Mouse (Mus musculus) heart, embryonic 10.5 days (tissue): ENCODE measurements at regions not wholly inside any gene's neighbourhood (a gene's known extent, or its start where the extent isn't known, plus 50 kb on each side); places are given as distances from the start of the nearest gene placed in this dataset.

Source experiments
- DNase-seq: peaks from one replicate; pipeline ENCODE4 v3.0.0-alpha.2; 2017; ENCODE audit warnings: low spot score
- H3K27ac ChIP-seq: fragments of 300-500 bp; sonication (generic); 2 replicates; pipeline ENCODE4 v1.5.1; 2016; ENCODE audit warnings: mild to moderate bottlenecking
- H3K27me3 ChIP-seq: fragments of 300-500 bp; sonication (generic); 2 replicates; pipeline ENCODE4 v1.6.1; 2016; ENCODE audit warnings: mild to moderate bottlenecking; ENCODE audit not compliant: poor library complexity, insufficient read depth, severe bottlenecking
- H3K36me3 ChIP-seq: fragments of 300-500 bp; sonication (generic); 2 replicates; pipeline ENCODE4 v1.6.1; 2016; ENCODE audit warnings: mild to moderate bottlenecking, moderate library complexity
- H3K4me1 ChIP-seq: fragments of 300-500 bp; sonication (generic); 2 replicates; pipeline ENCODE4 v1.6.1; 2016; ENCODE audit warnings: mild to moderate bottlenecking
- H3K4me3 ChIP-seq: fragments of 300-500 bp; sonication (generic); 2 replicates; pipeline ENCODE4 v1.5.1; 2016; ENCODE audit warnings: mild to moderate bottlenecking, moderate library complexity
- H3K9me3 ChIP-seq: fragments of 300-500 bp; sonication (generic); 2 replicates; pipeline ENCODE4 v1.6.1; 2016; ENCODE audit warnings: mild to moderate bottlenecking, moderate library complexity
- WGBS: fragments of 180-500 bp; shearing (Covaris S2); methylation state at CpG from one replicate; pipeline ENCODE4 v1.1.7; 2016; 5-methylcytosine and 5-hydroxymethylcytosine counted together

DNA sequence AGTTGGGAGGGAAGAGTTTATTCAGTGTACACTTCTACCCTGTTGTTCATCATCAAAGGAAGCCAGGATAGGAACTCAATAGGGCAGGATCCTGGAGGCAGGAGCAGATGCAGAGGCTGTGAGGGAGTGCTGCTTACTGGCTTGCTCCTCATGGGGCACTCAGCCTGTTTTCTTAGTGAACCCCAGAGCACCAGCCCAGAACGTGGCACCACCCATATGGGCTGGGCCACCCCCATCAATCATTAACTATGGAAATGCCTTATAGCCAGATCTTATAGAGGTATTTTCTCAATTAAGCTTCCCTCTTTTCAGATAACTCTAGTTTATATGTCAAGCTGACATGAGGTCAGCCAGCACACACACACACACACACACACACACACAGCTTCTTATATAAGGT, 103.6 kb upstream of the Aldh1b1 start:
- Histone ChIP-seq H3K27ac (no peak overlapping the region), H3K9me3 (no peaks in the 10 kb centered on the region), H3K4me1 (peaks cover under 1% of the 10 kb centered on the region; the same call in 1 of the 2 replicates), H3K27me3 (0 out of 2 replicates have a peak, but pooled peaks cover 3% of the 10 kb centered on the region), H3K4me3 (no peak overlapping the region), H3K36me3 (no peaks in the 10 kb centered on the region)
- 48% methylated on average over 1 of the region's 1 CpGs for WGBS
- no peak for DNase-seq

- 0 out of 2 replicates have a peak, but pooled peaks cover 7% of the 10 kb centered on the region for H3K27me3 ChIP-seq
- no peaks in the 10 kb centered on the region for H3K9me3 ChIP-seq
- no peak for DNase-seq
- no peak overlapping the region for H3K4me3 ChIP-seq
- 61% methylated on average over 12 of the region's 12 CpGs for WGBS
- no peak overlapping the region for H3K27ac ChIP-seq
- no peaks in the 10 kb centered on the region for H3K36me3 ChIP-seq
- H3K4me1 ChIP-seq, result peaks cover 9% of the 10 kb centered on the region
These were observed 108.6 kb upstream of the Aldh1b1 start for GRCm38 (mm10) chr4:45689991-45690916.

DNA sequence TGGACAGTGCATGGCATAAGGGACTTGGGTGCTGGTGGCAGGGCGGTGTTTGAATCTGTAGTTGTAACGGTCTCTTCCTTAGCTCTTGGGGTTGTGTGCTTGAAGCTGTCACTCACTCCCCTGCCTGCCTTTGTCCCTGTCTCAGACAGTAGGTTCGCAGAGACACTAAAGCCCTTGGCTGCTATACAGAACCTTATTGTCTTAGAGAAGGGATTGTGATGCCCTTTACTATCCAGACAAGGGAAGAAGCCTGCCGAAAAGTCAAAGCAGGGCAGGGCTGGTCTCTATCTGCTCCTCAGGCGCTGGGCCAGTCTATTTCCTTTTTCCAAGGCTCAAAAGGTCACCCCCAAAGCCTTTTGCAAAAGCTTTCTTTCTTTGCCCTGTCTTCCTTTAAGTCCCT, 109.2 kb upstream of the Aldh1b1 start:
- Histone ChIP-seq H3K27ac (no peak overlapping the region; the same call in 1 of the 2 replicates), H3K36me3 (no peaks in the 10 kb centered on the region), H3K9me3 (no peaks in the 10 kb centered on the region), H3K4me3 (no peak overlapping the region), H3K4me1 (peaks cover 9% of the 10 kb centered on the region), H3K27me3 (0 out of 2 replicates have a peak, but pooled peaks cover 7% of the 10 kb centered on the region)
- whole genome bisulfite sequencing, result 29% methylated on average over 5 of the region's 5 CpGs
- no peak for DNase-seq

- WGBS, result 66% methylated on average over 7 of the region's 7 CpGs
- H3K36me3 ChIP-seq, result no peaks in the 10 kb centered on the region
- no peak for DNase-seq
- H3K4me3 ChIP-seq, result no peak overlapping the region
- H3K27ac ChIP-seq, result no peak overlapping the region
- 0 out of 2 replicates have a peak, but pooled peaks cover 7% of the 10 kb centered on the region for H3K27me3 ChIP-seq
- peaks cover 9% of the 10 kb centered on the region for H3K4me1 ChIP-seq
- no peaks in the 10 kb centered on the region for H3K9me3 ChIP-seq
These were observed 110.6 kb upstream of the Aldh1b1 start for GRCm38 (mm10) chr4:45688233-45688632.

GRCm38 (mm10) chr4:45685031-45685430, 113.8 kb upstream of the Aldh1b1 start:
- WGBS, result 82% methylated on average over 3 of the region's 3 CpGs
- 0 out of 2 replicates have a peak, but pooled peaks cover 2% of the 10 kb centered on the region for H3K27me3 ChIP-seq
- H3K36me3 ChIP-seq, result no peaks in the 10 kb centered on the region
- H3K9me3 ChIP-seq, result no peaks in the 10 kb centered on the region
- peaks cover 6% of the 10 kb centered on the region for H3K4me1 ChIP-seq
- DNase-seq, result no peak
- H3K27ac ChIP-seq, result no peak overlapping the region
- H3K4me3 ChIP-seq, result no peak overlapping the region

DNA sequence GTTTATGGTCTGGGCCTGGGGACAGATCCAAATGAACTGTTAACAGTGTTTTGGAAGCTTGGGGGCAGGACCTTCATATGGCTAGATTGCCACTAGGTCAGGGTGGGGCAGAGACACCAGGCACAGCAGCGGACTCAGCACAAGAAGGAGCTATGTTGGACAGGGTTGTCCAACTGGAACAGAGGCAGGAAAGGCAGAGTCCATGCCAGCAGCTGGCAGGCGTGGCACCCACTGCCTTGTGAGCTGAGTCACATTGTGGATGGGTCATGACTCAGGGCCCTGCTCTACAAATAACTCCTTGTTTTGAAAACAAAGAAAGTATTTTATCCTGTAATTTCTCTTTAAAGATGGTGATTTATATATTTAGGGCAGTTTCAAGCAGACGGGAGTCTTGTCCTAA, 115.6 kb upstream of the Aldh1b1 start:
- no peaks in the 10 kb centered on the region for H3K4me1 ChIP-seq

DNA sequence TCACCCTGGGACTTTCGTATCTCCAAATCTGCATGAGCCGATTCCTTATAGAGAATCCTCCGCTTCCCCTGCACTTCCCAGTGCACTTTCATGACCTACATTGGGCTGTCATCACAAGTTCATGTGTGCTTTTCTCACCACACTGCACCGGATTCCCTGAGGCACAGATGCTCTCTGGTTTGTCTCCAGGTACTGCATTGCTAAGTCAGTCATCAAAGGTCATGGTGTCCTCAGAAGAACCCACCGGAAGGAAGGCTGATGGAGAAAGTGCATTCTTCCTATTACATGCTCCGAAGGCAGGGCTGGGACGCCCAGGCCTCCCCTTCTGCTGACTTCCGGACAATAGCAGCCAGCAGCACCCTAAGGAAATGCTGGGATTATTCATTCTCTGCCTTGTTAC, 116.1 kb upstream of the Aldh1b1 start:
- H3K4me1 ChIP-seq, result no peaks in the 10 kb centered on the region
- 78% methylated on average over 8 of the region's 8 CpGs for whole genome bisulfite sequencing
- H3K9me3 ChIP-seq, result no peaks in the 10 kb centered on the region
- H3K4me3 ChIP-seq, result no peak overlapping the region
- no peak overlapping the region for H3K27ac ChIP-seq
- no peak for DNase-seq
- no peaks in the 10 kb centered on the region for H3K27me3 ChIP-seq
- no peaks in the 10 kb centered on the region for H3K36me3 ChIP-seq

More for the DNA sequence above, 115.6 kb upstream of the Aldh1b1 start:
- Histone ChIP-seq H3K4me3 (no peak overlapping the region), H3K27me3 (no peaks in the 10 kb centered on the region), H3K27ac (no peak overlapping the region), H3K9me3 (no peaks in the 10 kb centered on the region), H3K36me3 (no peaks in the 10 kb centered on the region)
- WGBS, result 86% methylated on average over 3 of the region's 3 CpGs
- DNase-seq, result no peak

- 60% methylated on average over 6 of the region's 6 CpGs for WGBS
- DNase-seq, result no peak
- Histone ChIP-seq H3K4me3 (no peak overlapping the region), H3K36me3 (no peaks in the 10 kb centered on the region), H3K27me3 (peaks cover 11% of the 10 kb centered on the region; the same call in 1 of the 2 replicates), H3K27ac (no peak overlapping the region), H3K4me1 (peaks cover 12% of the 10 kb centered on the region), H3K9me3 (no peaks in the 10 kb centered on the region)
These were observed 122.7 kb upstream of the Aldh1b1 start for GRCm38 (mm10) chr4:45676137-45676536.

- 92% methylated on average over 10 of the region's 10 CpGs for WGBS
- no peak for DNase-seq
- no peaks in the 10 kb centered on the region for H3K36me3 ChIP-seq
- H3K4me3 ChIP-seq, result no peak overlapping the region
- H3K27ac ChIP-seq, result no peak overlapping the region
- peaks cover 11% of the 10 kb centered on the region; the same call in 1 of the 2 replicates for H3K27me3 ChIP-seq
- no peaks in the 10 kb centered on the region for H3K9me3 ChIP-seq
- H3K4me1 ChIP-seq, result peaks cover 12% of the 10 kb centered on the region
These were observed 124.5 kb upstream of the Aldh1b1 start for GRCm38 (mm10) chr4:45674291-45674690.

- Histone ChIP-seq H3K27me3 (peaks cover 11% of the 10 kb centered on the region; the same call in 1 of the 2 replicates), H3K4me1 (peaks cover 12% of the 10 kb centered on the region), H3K4me3 (no peak overlapping the region), H3K36me3 (no peaks in the 10 kb centered on the region), H3K9me3 (no peaks in the 10 kb centered on the region), H3K27ac (no peak overlapping the region)
- 45% methylated on average over 16 of the region's 16 CpGs for WGBS
- no peak for DNase-seq
These were observed 125.6 kb upstream of the Aldh1b1 start for GRCm38 (mm10) chr4:45673081-45673819.

GRCm38 (mm10) chr4:45672262-45673076, 126.4 kb upstream of the Aldh1b1 start:
- Histone ChIP-seq H3K36me3 (no peaks in the 10 kb centered on the region), H3K4me3 (no peak overlapping the region), H3K27ac (no peak overlapping the region), H3K4me1 (peaks cover 12% of the 10 kb centered on the region), H3K9me3 (no peaks in the 10 kb centered on the region), H3K27me3 (peaks cover 11% of the 10 kb centered on the region; the same call in 1 of the 2 replicates)
- no peak for DNase-seq
- WGBS, result 53% methylated on average over 16 of the region's 16 CpGs

DNA sequence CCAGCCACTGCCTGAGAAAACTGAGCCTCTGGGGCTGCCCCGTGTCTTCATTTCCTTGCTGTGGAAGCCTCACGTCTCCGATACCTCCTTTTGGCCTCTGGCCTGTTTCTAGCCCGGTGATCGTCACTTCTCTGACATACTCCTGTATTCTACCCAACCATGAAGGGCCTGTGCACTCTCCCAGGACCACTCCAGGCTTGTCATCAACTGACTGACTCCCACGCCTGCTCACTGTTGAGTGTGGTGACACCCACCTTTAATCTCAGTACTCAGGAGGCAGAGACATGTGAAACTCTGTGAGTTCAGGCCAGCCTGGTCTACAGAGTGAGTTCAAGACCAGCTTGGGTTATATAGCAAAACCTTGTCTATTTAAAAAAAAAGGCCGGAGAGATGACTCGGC, 132.1 kb upstream of the Shb start:
- DNase-seq, result no peak
- no peak overlapping the region for H3K27ac ChIP-seq
- no peaks in the 10 kb centered on the region for H3K36me3 ChIP-seq
- WGBS, result 67% methylated on average over 8 of the region's 8 CpGs
- H3K4me1 ChIP-seq, result no peaks in the 10 kb centered on the region
- no peaks in the 10 kb centered on the region for H3K27me3 ChIP-seq
- no peak overlapping the region for H3K4me3 ChIP-seq
- no peaks in the 10 kb centered on the region for H3K9me3 ChIP-seq
